Mouse (Mus musculus): Measurements from ENCODE around the gene Xpo6.

Gene Xpo6

GRCm38 (mm10) chr7:126194175-126194574 is 6.1 kb downstream of the Xpo6 start:
- DNase-seq (ENCODE audit: low spot score) = no peak

DNA sequence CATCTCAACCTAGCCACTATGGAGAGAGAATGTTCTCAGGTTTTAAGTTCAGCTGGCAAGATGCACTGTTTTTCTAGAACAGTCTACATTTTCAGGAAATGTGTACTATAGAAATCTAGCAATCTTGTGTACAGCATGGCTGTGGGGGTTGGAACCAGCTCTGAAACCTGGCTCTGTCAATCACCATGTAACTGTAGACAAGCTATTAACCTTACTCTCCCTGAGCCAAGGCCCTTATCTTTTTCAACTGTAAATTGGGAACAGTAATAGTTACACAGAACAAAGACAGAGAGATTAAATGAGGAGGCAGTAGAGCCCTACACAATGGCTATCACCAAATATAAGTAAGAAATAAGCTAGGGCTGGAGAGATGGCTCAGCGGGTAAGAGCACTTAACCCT is 8.8 kb downstream of the Xpo6 start:
- no peak for DNase-seq (ENCODE audit: low spot score)

DNA sequence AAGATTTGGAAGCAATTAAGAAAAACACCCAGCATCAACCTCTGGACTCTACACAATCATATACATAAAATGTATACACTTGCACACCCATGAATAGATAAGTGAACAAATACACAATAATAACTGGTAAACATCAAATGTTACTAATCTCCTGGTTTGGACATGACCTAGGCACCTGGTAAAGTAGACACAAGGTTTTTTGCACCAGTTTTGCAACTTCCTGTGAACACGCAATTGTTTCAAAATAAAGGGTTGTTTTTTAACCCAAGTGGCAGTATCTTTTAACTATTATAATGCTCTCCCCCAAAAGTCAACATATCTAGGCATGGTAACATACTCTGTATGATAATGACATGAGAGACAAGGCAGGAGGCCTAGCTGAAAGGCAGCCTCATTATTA is 10.8 kb downstream of the Xpo6 start:
- DNase-seq (ENCODE audit: low spot score) = no peak

DNA sequence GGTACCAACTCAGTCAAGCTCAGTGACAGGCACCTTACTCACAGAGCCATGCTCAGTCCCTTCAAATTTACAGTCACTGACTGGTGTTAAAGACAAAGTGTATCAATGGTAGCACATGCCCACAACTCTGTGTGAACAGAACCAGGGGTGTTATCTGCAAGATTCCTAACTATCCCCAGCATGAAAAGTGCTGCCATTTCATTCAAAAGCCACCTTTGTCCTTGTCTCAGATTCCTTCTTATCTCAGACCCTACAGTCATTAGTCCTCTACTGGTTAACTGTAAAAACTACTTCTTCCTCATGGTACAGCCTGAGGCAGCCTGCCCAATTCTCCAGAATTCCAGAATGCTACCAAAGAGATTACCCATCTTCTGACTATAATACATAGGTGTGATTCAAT is 14.3 kb downstream of the Xpo6 start:
- DNase-seq (ENCODE audit: low spot score) = no peak

- DNase-seq (ENCODE audit: low spot score) = peak; percentile 54
Observed at GRCm38 (mm10) chr7:126183583-126183982, 16.7 kb downstream of the Xpo6 start.

GRCm38 (mm10) chr7:126181487-126181886 is 18.8 kb downstream of the Xpo6 start:
- DNase-seq (ENCODE audit: low spot score) = no peak

- DNase-seq (ENCODE audit: low spot score) = no peak
Observed at GRCm38 (mm10) chr7:126180956-126181355, 19.3 kb downstream of the Xpo6 start.

GRCm38 (mm10) chr7:126178804-126179203 is 21.5 kb downstream of the Xpo6 start:
- DNase-seq (ENCODE audit: low spot score) = no peak

DNA sequence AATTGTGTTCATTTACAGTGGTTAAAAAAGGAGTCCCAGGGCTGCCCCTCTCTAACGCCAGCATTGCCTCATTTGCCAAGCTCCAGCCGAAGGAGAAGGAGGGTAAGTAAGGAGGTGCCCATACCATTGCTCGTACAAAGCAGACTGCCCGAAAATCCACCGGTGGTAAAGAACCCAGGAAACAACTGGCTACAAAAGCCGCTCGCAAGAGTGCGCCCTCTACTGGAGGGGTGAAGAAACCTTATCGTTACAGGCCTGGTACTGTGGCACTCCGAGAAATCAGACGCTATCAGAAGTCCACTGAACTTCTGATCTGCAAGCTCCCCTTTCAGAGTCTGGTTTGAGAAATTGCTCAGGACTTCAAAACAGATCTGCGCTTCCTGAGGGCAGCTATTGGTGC is 24.3 kb downstream of the Xpo6 start:
- DNase-seq (ENCODE audit: low spot score) = no peak

- DNase-seq (ENCODE audit: low spot score) = no peak
Observed at GRCm38 (mm10) chr7:126175456-126175855, 24.8 kb downstream of the Xpo6 start.

- DNase-seq (ENCODE audit: low spot score) = no peak
Observed at GRCm38 (mm10) chr7:126174863-126175262, 25.4 kb downstream of the Xpo6 start.

GRCm38 (mm10) chr7:126172001-126172400 is 28.3 kb downstream of the Xpo6 start:
- DNase-seq (ENCODE audit: low spot score) = no peak

- no peak for DNase-seq (ENCODE audit: low spot score)
Observed at GRCm38 (mm10) chr7:126168584-126168983, 31.7 kb downstream of the Xpo6 start.

GRCm38 (mm10) chr7:126167426-126167825 is 32.9 kb downstream of the Xpo6 start:
- DNase-seq (ENCODE audit: low spot score) = no peak

DNA sequence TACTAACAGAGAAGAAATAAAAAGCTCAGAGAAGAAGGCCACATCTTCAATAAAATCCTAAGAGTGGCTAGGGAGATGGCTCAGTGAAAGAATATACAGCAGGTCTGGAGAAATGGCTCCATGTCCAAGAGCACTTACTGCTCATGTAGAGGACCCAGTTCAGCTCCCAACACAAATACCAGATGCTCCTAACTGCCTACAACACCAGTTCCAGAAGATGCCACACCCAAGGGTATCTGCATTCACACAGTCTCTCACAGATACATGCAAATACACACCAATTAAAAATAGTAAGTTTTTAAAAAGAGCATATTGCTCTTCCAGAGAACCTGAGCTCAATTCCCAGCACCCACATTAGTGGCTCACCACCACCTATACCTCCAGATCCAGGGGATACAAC is 33.7 kb downstream of the Xpo6 start:
- DNase-seq (ENCODE audit: low spot score) = no peak

GRCm38 (mm10) chr7:126158238-126158637 is 42.1 kb downstream of the Xpo6 start:
- no peak for DNase-seq (ENCODE audit: low spot score)

DNA sequence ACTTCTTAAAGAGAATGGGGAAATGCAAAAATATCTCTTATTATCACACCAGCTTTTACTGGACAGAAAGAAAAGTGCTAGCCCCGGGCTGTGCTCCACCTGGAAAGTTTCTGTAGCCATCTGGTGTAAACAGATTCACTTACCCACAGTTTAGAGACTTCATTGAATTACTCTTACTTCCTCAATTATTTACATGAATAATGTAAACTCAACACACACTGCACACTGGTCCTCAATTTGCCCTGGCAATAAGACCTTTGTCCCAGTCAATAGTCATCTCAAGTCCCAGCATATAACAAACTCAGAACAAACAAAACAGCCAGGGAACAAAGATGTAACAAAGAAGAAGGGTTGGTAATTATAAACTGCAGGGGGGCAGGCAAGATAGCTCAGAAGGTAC is 44.6 kb downstream of the Xpo6 start:
- no peak for DNase-seq (ENCODE audit: low spot score)

GRCm38 (mm10) chr7:126154731-126155130 is 45.6 kb downstream of the Xpo6 start:
- no peak for DNase-seq (ENCODE audit: low spot score)

- DNase-seq (ENCODE audit: low spot score) = no peak
Observed at GRCm38 (mm10) chr7:126152324-126152723, 48.0 kb downstream of the Xpo6 start.

DNA sequence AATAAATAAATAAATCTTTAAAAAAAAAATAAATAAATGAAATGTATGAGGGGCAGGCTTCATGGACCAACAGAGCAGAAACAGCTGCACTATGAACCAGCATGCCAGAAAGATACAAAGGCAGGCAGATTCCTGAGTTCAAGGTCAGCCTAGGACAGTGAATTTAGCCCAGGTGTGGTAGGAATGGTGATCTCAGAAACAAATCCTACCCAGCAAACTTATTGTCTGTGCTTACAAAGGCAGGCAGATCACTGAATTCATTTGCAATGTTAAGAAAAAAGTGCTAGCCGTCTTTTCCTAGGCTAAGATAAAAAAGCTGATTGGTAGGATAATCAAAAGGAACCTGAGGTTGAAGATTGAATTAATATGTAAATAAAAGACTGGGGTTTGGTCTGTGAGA is 54.1 kb downstream of the Xpo6 start:
- DNase-seq (ENCODE audit: low spot score) = no peak

DNA sequence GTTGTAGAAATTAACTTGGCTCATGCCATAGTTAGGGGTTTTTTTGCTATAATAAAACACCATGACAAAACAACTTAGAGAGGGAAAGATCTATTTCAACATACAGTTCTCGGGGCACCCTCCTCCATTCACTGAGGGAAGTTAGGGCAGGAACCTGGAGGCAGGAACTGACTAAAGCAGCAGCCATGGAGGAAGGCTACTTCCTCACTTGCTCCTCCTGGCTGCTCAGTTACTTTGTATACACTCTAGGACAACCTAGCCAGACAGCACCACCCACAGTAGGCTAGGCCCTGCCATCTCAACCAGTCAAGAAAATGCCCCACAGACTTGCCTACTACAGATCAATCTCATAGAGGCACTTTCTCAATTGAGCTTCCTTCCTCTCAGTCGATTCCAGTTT is 55.9 kb downstream of the Xpo6 start:
- DNase-seq (ENCODE audit: low spot score) = no peak

DNA sequence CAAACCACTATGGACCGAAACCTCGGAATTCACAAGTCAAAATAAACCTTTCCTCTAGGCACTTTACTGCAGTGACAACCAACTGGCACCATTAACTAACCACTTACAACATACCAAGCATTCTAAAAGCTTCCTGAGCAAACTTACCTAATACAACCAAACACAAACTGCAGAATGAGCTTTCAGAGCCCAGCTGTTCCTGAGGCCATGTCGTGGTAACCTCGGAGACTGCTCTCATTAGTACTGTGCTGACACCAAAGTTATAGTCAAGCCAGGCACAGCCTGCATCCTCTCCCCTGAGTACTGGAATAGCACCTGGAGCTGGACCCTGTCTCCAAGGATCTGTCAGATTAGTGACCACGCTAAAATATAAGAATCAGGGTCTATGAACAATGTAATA is 62.5 kb downstream of the Xpo6 start:
- DNase-seq (ENCODE audit: low spot score) = no peak

GRCm38 (mm10) chr7:126135391-126135790 is 64.9 kb downstream of the Xpo6 start:
- no peak for DNase-seq (ENCODE audit: low spot score)

- peak; percentile 11 for DNase-seq (ENCODE audit: low spot score)
Observed at GRCm38 (mm10) chr7:126134634-126135321, 65.5 kb downstream of the Xpo6 start.

DNA sequence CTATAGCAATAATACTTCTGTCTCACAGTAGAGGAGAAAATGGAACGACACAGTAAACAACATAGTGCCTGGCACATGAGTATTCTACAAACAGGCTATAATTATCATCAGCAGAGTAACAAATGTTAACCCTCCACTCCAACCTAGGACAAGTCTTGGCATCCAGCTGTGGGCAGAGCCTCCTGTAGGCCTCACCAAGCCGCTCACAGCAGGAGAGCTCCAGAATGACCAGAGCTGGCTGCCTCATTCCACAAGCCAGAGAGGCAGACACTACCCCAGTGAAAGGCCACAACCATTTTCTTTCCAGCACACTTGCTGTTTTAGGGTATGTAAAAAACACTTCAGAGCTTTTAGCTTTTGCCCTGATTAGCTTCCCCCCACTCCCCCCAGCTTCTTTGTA is 72.6 kb downstream of the Xpo6 start:
- DNase-seq (ENCODE audit: low spot score) = no peak

All from c-Kit-positive CD71-positive TER-119-positive erythroid progenitor cells, embryonic 14.5 days (primary cell).